Mouse (Mus musculus) gastrocnemius, adult 18-20 months (tissue): ENCODE results near the gene Uncx. TPM values are rescaled to one million over a fixed set of nuclear protein-coding genes. Genes with fewer than 3 reads are reported as not detected.
A peak's percentile ranks its signal among the peaks of the same experiment; 100 is the strongest.

Experiments used
- DNase-seq: peaks from one replicate; pipeline ENCODE4 v3.0.0; 2021; ENCODE audit warnings: low spot score
- long read RNA-seq, 2 experiments: library from polyadenylated mRNA; stranded (forward); transcript quantifications; one replicate each; pipeline ENCODE4 v2.0.0; 2021
- total RNA-seq, 2 experiments: library from RNA; stranded (reverse); gene quantifications; 2 replicates each; pipeline ENCODE4 v1.2.3; 2021

The Uncx gene
- not detected for total RNA-seq
- long read RNA-seq, experiment 1: 0 reads
- long read RNA-seq, experiment 2: 0 reads

DNA sequence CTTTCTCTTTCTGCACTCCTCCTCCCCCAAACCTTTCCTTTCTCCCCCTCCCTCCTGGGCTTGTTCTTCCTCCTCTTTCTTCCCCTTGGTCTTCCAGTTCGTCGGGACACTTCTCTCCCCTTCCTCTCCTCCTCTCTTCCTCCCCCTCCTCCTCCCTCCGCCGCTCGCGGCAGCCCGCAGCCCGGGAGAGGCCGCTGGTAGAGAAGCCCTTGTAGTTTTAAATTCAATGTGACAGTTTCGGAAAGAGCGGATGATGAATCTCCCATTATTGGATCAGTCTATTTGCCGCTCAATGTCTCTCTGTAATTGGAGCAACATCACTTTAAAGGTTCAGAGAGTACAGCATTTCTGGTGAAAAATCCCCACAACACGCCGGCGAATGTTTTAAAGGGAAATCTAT is at the start of gene Uncx:
Gene Uncx, plus strand, starts transcription at position 281 of the 400 bp plus-strand sequence.
- no peak for DNase-seq

- DNase-seq: no peak
Observed at GRCm38 (mm10) chr5:139493690-139494089, 49.6 kb upstream of the Uncx start.

DNA sequence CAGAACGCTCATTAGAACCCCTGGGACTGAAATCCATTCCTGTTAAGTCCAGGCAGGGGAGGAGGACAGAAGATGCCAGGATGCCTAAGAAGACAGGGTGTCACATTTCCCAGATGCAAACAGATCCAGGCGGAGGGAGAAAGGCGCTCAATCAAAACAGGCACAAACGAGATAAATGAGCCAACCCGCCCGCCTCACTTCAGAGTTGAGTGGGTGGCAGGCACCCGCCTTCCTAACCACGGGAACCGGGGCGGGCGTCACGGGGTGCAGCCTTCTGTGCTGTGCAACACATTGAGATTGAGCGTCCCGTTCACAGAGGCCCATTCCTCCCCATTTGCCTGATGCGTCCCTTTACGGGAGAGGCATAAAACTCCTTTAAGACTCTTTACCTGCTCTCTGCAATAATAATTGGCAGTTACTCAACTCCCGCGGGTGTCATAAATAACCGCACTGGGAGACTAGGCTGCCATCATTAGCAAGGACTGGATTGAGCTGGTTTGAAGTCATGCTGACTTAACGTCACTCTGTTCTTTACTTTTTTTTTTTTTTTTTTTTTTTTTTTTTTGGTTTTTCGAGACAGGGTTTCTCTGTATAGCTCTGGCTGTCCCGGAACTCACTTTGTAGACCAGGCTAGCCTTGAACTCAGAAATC is 48.1 kb upstream of the Uncx start:
- no peak for DNase-seq

- no peak for DNase-seq
Observed at GRCm38 (mm10) chr5:139496939-139497338, 46.4 kb upstream of the Uncx start.

DNA sequence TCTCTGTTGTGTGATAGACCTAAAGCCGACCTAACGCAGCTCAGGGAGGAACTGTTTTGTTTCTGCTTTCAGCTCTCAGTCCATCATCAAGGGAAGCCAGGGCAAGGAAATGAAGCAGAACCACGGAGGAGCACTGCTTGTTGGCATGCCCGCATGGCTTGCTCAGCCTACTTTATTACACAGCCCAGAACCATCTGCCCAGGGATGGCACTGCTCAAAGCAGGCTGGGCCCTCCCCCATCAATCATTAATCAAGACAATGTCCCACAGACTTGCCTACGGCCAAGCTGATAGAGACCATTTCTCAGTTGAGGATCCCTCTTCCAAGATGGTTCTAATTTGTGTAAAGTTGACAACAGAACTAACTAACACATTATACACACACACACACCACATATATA is 44.5 kb upstream of the Uncx start:
- no peak for DNase-seq

- DNase-seq: no peak
Observed at GRCm38 (mm10) chr5:139502281-139502680, 41.0 kb upstream of the Uncx start.

DNA sequence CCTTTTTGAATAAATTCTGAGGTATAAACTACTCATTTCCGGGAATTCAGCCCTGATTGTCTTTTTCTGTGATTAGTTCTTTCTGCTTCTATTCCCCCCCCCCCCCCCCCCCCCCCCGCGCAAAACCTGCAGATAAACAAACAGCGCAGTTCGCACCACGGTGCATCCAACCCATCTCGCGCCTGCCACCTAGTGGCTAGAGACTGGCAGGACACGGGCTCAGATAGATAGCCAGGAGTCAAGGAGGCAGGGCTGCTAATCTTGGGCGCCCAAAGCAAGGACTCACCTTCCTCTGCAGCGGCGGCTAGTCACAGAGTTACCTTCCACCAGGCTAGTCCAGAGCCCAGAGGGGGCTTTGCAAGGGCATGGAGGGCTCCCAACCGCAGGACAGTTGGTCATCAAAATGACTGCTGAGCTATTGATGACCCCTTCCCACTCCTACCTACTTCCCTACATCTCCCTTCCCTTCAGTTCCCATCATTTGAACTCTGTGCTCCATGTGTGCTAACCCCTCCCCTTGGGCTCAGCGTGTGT is 38.2 kb upstream of the Uncx start:
- peak; percentile 83 for DNase-seq

DNA sequence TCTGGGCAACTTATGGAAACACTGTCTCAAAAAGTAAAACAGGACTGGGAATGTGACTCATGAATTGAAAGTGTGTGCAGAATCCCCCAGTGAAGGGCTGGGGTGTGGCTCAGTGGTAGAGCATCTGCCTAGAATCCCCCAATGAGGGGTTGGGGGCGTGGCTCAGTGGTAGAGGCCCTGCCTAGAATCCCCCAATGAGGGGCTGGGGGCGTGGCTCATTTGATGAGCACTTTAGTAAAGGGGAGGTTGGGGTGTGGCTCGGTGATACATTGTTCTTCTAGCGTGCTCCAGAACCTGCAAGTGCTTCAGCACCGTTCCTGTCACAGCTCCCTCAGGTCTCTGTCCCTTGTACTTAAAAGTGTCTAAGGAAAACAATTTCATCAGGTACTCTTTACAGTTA is 37.1 kb upstream of the Uncx start:
- no peak for DNase-seq

GRCm38 (mm10) chr5:139510682-139511366 is 32.5 kb upstream of the Uncx start:
- DNase-seq: no peak

DNA sequence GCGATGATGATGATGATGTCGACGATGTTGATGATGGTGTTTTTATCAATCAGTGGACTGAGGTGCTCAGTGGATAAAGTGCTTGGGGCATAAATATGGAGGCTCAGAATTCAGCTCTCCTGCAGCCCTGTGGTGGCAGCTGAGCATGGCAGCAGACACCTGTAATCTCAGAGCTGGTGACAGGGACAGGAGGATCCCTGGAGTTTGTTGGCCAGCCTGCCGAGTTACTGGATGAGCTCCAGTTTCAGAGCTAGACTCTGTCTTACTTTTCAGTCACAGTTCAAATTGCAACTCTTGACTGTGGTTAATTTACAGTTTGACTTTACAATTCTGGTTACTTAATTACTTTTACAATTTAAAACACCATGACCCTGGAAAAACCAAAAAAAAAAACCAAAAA is 31.1 kb upstream of the Uncx start:
- no peak for DNase-seq

GRCm38 (mm10) chr5:139516281-139516680 is 27.0 kb upstream of the Uncx start:
- no peak for DNase-seq

DNA sequence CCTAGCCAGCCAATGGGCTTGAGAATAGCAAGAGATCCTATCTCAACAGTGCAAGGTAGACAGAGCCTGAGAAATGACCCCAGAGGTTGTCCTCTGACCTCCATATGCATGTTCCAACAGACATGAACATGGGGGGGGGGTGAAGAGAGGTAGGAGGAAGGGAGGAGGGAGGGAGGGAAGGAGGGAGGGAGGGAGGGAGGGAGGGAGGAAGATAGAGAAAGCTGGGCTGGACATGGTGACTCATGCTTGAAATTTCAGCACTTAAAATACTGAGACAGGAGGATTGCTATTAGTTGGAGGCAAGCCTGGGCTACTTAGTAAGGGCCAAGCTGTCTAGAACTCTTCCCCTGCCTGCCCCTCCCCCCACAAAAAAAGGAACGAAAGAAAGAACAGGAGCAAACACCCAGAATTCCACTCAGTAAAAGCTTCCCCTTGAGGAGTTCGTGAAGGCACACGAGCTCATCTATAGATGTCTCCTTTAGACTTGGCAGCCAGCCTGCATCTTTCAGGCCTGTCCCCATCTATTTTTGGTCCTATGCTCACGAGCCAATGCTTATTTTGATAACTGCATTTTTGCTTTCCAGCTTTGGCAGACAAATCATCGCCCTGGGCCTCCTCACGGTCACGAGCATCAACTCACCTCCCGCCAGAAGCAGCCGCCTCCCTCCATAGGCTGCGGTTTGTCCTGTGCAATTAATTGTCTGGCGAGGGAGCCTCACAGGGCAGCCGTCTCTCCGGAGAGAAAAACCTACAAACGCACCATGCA is 23.0 kb upstream of the Uncx start:
- DNase-seq: peak; percentile 36

DNA sequence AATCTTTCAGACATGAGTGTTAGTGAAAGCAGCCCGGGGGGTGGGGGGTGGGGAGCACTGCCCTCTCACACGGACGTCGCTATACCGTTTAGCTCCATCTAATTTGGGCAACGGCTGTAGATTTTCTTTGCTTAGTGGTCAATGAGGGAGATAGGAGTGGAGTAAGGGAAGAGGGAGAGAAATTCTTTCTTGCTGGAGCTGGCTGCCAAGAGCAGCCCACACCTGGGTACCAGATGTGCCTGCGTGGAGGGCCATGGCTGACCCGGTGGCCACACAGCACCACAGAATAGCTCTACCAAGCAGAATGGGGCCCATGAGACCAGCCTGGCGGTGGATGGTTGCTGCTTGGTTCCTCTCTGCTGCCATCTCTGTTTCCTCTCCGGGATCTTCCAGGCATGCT is 21.3 kb upstream of the Uncx start:
- DNase-seq: no peak

- no peak for DNase-seq
Observed at GRCm38 (mm10) chr5:139528851-139529250, 14.4 kb upstream of the Uncx start.

DNA sequence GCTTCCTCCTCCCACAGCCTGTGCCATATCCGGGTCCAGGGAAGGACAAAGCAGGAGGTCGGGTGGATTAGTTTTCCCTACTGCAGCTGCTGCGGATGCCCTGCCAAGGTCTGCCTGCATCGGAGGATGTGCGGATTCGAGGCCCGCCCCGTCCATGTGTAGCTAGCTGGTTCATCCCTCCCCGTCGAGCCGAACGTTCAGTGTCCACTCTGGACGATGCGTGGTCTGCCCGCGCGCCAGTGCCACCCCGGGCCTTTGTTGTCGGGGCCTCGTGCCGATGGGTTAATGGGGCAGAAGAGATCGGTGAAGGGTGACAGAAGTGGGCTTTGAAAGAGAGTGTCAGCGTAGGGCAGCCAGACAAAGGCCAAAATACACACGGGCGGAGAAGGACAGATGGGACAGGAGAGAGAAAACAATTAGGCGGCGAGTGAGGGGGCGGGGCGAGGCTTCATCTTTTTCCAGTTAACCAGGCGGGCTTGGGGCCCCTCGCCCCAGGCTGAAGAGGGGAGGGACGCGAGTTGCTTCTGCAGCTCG is 7.8 kb upstream of the Uncx start:
- no peak for DNase-seq

GRCm38 (mm10) chr5:139536211-139536910 is 6.9 kb upstream of the Uncx start:
- peak; percentile 58 for DNase-seq

GRCm38 (mm10) chr5:139536911-139537738 is 6.2 kb upstream of the Uncx start:
- no peak for DNase-seq

GRCm38 (mm10) chr5:139537739-139538135 is 5.6 kb upstream of the Uncx start:
- DNase-seq: no peak

- no peak for DNase-seq
Observed at GRCm38 (mm10) chr5:139541151-139542042, 1.9 kb upstream of the Uncx start.

DNA sequence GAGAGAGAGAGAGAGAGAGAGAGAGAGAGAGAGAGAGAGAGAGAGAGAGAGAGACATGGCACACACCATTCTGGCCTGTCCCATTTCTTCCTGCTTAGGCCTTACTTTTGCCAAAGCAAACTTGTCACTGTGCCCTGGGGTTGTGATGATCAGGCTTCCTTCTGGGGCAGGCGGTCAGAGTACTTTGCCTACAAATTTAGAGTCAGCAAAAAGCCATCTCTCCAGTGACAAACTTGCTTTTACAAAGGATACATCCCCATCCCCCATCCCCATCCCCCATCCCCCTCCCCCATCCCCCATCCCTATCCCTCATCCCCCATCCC is 1.3 kb upstream of the Uncx start:
- no peak for DNase-seq
